Mouse (Mus musculus) naive thymus-derived CD4-positive, alpha-beta T cell, adult 5 months (primary cell): ENCODE measurements around the gene Cadm2. TPM values are rescaled to one million over a fixed set of nuclear protein-coding genes. Genes with fewer than 3 reads are reported as not detected.

Experiments
- polyA plus RNA-seq: library from polyadenylated mRNA; unstranded; fragments of 100-300 nt; shearing (Covaris generic); gene quantifications from one replicate; pipeline ENCODE4 v1.2.1, GENCODE M21; 2017

The Cadm2 gene
- polyA plus RNA-seq: 0.04 TPM

GRCm38 (mm10) chr16:67620826-67621505 is at the start of gene Cadm2:
TSS of gene Cadm2 (minus strand) at chr16:67620908.

